Mouse (Mus musculus): Measurements from ENCODE around the gene Ptch1. TPM values are rescaled to one million over a fixed set of nuclear protein-coding genes. Genes with fewer than 3 reads are reported as not detected.
A peak's percentile ranks its signal among the peaks of the same experiment; 100 is the strongest.

The Ptch1 gene
- polyA plus RNA-seq, 1 experiment from 2014 or later = 26.0 TPM

DNA sequence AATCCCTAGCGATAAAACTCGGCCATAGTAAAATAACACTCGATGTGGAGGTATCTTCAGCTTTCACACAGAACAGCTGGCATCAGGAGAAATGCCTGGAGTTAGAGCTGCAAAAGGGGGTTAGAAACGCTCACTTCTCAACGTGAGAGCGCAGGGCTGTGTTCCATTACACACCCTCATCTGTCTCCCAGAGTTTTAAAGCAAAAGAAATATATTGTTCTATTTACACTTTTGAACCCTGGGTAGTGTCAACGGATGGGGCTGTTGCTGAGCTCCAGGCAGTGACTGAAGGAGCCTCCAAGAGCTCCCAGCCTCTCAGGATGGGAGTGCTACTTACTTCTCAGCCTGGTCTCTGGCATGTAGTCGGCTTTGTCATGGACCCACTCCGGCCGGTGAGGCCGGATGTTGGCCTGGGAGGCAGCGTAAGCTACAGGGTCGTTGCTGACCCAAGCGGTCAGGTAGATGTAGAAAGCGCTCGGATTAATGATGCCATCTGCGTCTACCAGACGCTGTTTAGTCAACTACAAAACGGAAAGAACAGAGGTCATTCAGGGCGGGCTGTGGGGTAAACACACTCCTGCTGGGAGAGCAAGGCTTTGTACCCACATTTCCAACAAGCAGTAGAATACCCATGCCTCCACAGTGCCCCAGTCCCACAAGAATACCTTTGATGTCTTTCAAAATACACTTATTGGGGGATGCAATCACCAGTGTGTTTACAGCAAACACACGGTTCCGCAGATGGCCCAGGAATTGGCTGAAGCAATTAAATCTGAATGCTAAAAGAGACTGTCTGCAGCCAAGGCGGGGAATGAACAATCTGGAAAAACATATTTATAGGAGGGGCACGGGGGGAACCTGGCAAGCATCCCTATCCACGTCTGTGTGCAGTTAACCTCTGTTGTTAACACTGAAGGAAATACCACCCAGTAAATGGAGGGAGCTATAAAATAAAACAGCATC, 48.5 kb downstream of the Ptch1 start:
- H3K9ac ChIP-seq (ENCODE audit: low read length) = no peak overlapping the region
- H3K4me1 ChIP-seq (replicated peaks; ENCODE audit: control insufficient read depth, insufficient read depth, low read length) = peaks cover 24% of the 10 kb centered on the region
- ATAC-seq (replicated peaks; ENCODE audit: low FRiP score) = no peak; the same call in 1 of the 2 replicates
- no peak overlapping the region for H3K4me2 ChIP-seq (ENCODE audit: low read depth, low read length, severe bottlenecking)
- DNase-seq (ENCODE audit: low spot score) = no peak
- H3K36me3 ChIP-seq (ENCODE audit: control insufficient read depth, insufficient read depth, low read length) = peaks cover 13% of the 10 kb centered on the region; the same call in 1 of the 2 replicates
- no peak overlapping the region for H3K4me3 ChIP-seq (ENCODE audit: low read depth, low read length)
- no peaks in the 10 kb centered on the region; the same call in 1 of the 2 replicates for H3K27me3 ChIP-seq (ENCODE audit: control insufficient read depth, insufficient read depth, low read length)
- H3K9me3 ChIP-seq (ENCODE audit: control insufficient read depth, low read length) = no peaks in the 10 kb centered on the region
- WGBS = 56% methylated on average over 25 of the region's 25 CpGs
- no peak overlapping the region for H3K27ac ChIP-seq (ENCODE audit: low read depth, low read length)

- Histone ChIP-seq H3K27me3 (ENCODE audit: control insufficient read depth, insufficient read depth, low read length) (no peaks in the 10 kb centered on the region; the same call in 1 of the 2 replicates), H3K27ac (ENCODE audit: low read depth, low read length) (no peak overlapping the region), H3K9ac (ENCODE audit: low read length) (no peak overlapping the region), H3K4me3 (ENCODE audit: low read depth, low read length) (no peak overlapping the region), H3K9me3 (ENCODE audit: control insufficient read depth, low read length) (no peaks in the 10 kb centered on the region), H3K4me1 (replicated peaks; ENCODE audit: control insufficient read depth, insufficient read depth, low read length) (peaks cover 23% of the 10 kb centered on the region), H3K4me2 (ENCODE audit: low read depth, low read length, severe bottlenecking) (no peak overlapping the region), H3K36me3 (ENCODE audit: control insufficient read depth, insufficient read depth, low read length) (peaks cover 19% of the 10 kb centered on the region)
- ATAC-seq (replicated peaks; ENCODE audit: low FRiP score) = no peak
- WGBS = 84% methylated on average over 2 of the region's 2 CpGs
- DNase-seq (ENCODE audit: low spot score) = no peak
Observed at GRCm38 (mm10) chr13:63524061-63524460, 49.3 kb downstream of the Ptch1 start.

- H3K4me1 ChIP-seq (replicated peaks; ENCODE audit: control insufficient read depth, insufficient read depth, low read length) = peaks cover 13% of the 10 kb centered on the region
- peaks cover 23% of the 10 kb centered on the region for H3K36me3 ChIP-seq (ENCODE audit: control insufficient read depth, insufficient read depth, low read length)
- H3K9ac ChIP-seq (ENCODE audit: low read length) = no peak overlapping the region
- DNase-seq (ENCODE audit: low spot score) = no peak
- WGBS = 75% methylated on average over 10 of the region's 10 CpGs
- no peak overlapping the region for H3K27ac ChIP-seq (ENCODE audit: low read depth, low read length)
- ATAC-seq (replicated peaks; ENCODE audit: low FRiP score) = 0 out of 2 replicates have a peak, but pooled peaks have one; percentile 6
- H3K9me3 ChIP-seq (ENCODE audit: control insufficient read depth, low read length) = no peaks in the 10 kb centered on the region
- no peaks in the 10 kb centered on the region; the same call in 1 of the 2 replicates for H3K27me3 ChIP-seq (ENCODE audit: control insufficient read depth, insufficient read depth, low read length)
- H3K4me3 ChIP-seq (ENCODE audit: low read depth, low read length) = no peak overlapping the region
- H3K4me2 ChIP-seq (ENCODE audit: low read depth, low read length, severe bottlenecking) = no peak overlapping the region
Observed at GRCm38 (mm10) chr13:63522832-63523231, 50.6 kb downstream of the Ptch1 start.

DNA sequence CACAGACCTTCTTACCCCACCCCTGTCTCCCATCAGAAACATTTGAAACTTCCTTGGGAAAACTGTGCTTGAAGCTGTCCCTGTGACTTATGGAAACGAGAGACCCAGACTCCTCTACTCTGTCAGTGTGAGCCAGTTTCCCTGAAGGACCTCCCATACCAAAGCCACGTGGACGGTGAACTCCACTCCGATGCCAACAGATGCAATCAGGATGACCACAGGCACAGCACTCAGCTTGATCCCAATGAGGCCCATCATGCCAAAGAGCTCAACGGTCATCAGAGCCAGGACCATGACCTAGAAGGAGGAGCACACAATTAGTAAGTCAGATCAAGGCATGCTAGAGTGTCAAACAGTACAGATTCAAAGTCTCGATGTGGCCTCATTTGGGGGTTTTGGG, 53.3 kb downstream of the Ptch1 start:
- Histone ChIP-seq H3K9me3 (ENCODE audit: control insufficient read depth, low read length) (no peaks in the 10 kb centered on the region), H3K27ac (ENCODE audit: low read depth, low read length) (no peak overlapping the region), H3K9ac (ENCODE audit: low read length) (no peak overlapping the region), H3K27me3 (ENCODE audit: control insufficient read depth, insufficient read depth, low read length) (no peaks in the 10 kb centered on the region), H3K4me2 (ENCODE audit: low read depth, low read length, severe bottlenecking) (no peak overlapping the region), H3K4me3 (ENCODE audit: low read depth, low read length) (no peak overlapping the region), H3K4me1 (replicated peaks; ENCODE audit: control insufficient read depth, insufficient read depth, low read length) (peaks cover 11% of the 10 kb centered on the region), H3K36me3 (ENCODE audit: control insufficient read depth, insufficient read depth, low read length) (peaks cover 29% of the 10 kb centered on the region)
- 92% methylated on average over 6 of the region's 6 CpGs for WGBS
- ATAC-seq (replicated peaks; ENCODE audit: low FRiP score) = no peak
- DNase-seq (ENCODE audit: low spot score) = no peak

GRCm38 (mm10) chr13:63516535-63516934, 56.9 kb downstream of the Ptch1 start:
- Histone ChIP-seq H3K9me3 (ENCODE audit: control insufficient read depth, low read length) (no peaks in the 10 kb centered on the region), H3K4me1 (replicated peaks; ENCODE audit: control insufficient read depth, insufficient read depth, low read length) (peaks cover 28% of the 10 kb centered on the region), H3K9ac (ENCODE audit: low read length) (no peak overlapping the region), H3K4me3 (ENCODE audit: low read depth, low read length) (no peak overlapping the region), H3K27ac (ENCODE audit: low read depth, low read length) (no peak overlapping the region), H3K4me2 (ENCODE audit: low read depth, low read length, severe bottlenecking) (no peak overlapping the region), H3K36me3 (ENCODE audit: control insufficient read depth, insufficient read depth, low read length) (peaks cover 30% of the 10 kb centered on the region), H3K27me3 (ENCODE audit: control insufficient read depth, insufficient read depth, low read length) (no peaks in the 10 kb centered on the region)
- DNase-seq (ENCODE audit: low spot score) = no peak
- no peak for ATAC-seq (replicated peaks; ENCODE audit: low FRiP score)
- WGBS = 88% methylated on average over 2 of the region's 2 CpGs

- Histone ChIP-seq H3K4me3 (ENCODE audit: low read depth, low read length) (no peak overlapping the region), H3K4me2 (ENCODE audit: low read depth, low read length, severe bottlenecking) (no peak overlapping the region), H3K27me3 (ENCODE audit: control insufficient read depth, insufficient read depth, low read length) (no peaks in the 10 kb centered on the region), H3K9ac (ENCODE audit: low read length) (no peak overlapping the region), H3K4me1 (replicated peaks; ENCODE audit: control insufficient read depth, insufficient read depth, low read length) (peaks cover 28% of the 10 kb centered on the region), H3K36me3 (ENCODE audit: control insufficient read depth, insufficient read depth, low read length) (peaks cover 32% of the 10 kb centered on the region), H3K27ac (ENCODE audit: low read depth, low read length) (peak overlapping the region; percentile 84), H3K9me3 (ENCODE audit: control insufficient read depth, low read length) (no peaks in the 10 kb centered on the region)
- DNase-seq (ENCODE audit: low spot score) (no peak), ATAC-seq (replicated peaks; ENCODE audit: low FRiP score) (no peak)
- 64% methylated on average over 5 of the region's 5 CpGs for WGBS
Observed at GRCm38 (mm10) chr13:63515542-63515941, 57.9 kb downstream of the Ptch1 start.

- Histone ChIP-seq H3K4me2 (ENCODE audit: low read depth, low read length, severe bottlenecking) (0 out of 2 replicates have a peak overlapping the region, but pooled peaks have one; percentile 21), H3K4me3 (ENCODE audit: low read depth, low read length) (no peak overlapping the region), H3K27me3 (ENCODE audit: control insufficient read depth, insufficient read depth, low read length) (no peaks in the 10 kb centered on the region), H3K36me3 (ENCODE audit: control insufficient read depth, insufficient read depth, low read length) (peaks cover 30% of the 10 kb centered on the region), H3K4me1 (replicated peaks; ENCODE audit: control insufficient read depth, insufficient read depth, low read length) (peaks cover 28% of the 10 kb centered on the region), H3K9me3 (ENCODE audit: control insufficient read depth, low read length) (no peaks in the 10 kb centered on the region), H3K9ac (ENCODE audit: low read length) (no peak overlapping the region), H3K27ac (ENCODE audit: low read depth, low read length) (peak overlapping the region; percentile 84)
- ATAC-seq (replicated peaks; ENCODE audit: low FRiP score) = peak; percentile 77
- 17% methylated on average over 8 of the region's 8 CpGs for WGBS
- DNase-seq (ENCODE audit: low spot score) = peak; percentile 66
Observed at GRCm38 (mm10) chr13:63514931-63515360, 58.5 kb downstream of the Ptch1 start.

DNA sequence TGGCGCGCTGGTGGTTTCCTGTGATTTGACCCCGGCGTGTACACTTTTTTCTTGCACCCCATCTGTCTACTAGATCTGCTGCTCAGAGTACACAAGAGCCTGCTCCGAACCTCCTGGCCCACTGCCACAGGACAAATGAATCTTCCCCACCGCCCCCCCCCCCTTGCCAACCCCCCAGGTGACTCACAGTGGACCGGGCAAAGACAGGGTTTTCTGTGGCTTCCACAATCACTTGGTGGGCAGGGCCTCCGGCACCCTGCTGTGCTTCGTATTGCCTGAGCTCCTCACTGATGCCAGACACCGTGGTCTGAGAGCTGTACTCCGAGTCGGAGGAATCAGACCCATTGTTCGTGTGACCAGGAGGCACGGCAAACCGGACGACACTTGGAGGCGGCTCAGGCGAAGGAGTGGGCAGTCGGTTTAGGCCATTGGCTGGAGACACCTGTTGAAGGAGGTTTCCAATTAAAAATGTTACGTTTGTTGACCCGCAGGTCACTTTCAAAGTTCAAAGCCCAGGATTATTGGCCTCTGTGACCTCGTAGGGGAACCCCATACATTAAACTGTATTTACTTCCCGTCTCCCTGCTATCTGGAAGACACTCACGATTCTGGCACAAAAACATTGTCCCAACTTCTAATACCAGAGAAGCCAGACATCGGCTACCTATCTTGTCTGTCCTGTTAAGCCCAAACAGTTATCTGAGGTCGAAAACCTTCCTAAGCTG, 59.9 kb downstream of the Ptch1 start:
- H3K27ac ChIP-seq (ENCODE audit: low read depth, low read length) = peak overlapping the region; percentile 84
- no peaks in the 10 kb centered on the region for H3K9me3 ChIP-seq (ENCODE audit: control insufficient read depth, low read length)
- H3K4me1 ChIP-seq (replicated peaks; ENCODE audit: control insufficient read depth, insufficient read depth, low read length) = peaks cover 28% of the 10 kb centered on the region
- ATAC-seq (replicated peaks; ENCODE audit: low FRiP score) (no peak), DNase-seq (ENCODE audit: low spot score) (no peak)
- H3K36me3 ChIP-seq (ENCODE audit: control insufficient read depth, insufficient read depth, low read length) = peaks cover 21% of the 10 kb centered on the region
- H3K4me3 ChIP-seq (ENCODE audit: low read depth, low read length) = no peak overlapping the region
- no peak overlapping the region for H3K4me2 ChIP-seq (ENCODE audit: low read depth, low read length, severe bottlenecking)
- 41% methylated on average over 26 of the region's 26 CpGs for WGBS
- no peak overlapping the region for H3K9ac ChIP-seq (ENCODE audit: low read length)
- H3K27me3 ChIP-seq (ENCODE audit: control insufficient read depth, insufficient read depth, low read length) = no peaks in the 10 kb centered on the region

Measured in forebrain, embryonic 11.5 days (tissue).